Mouse (Mus musculus): ENCODE measurements around the gene Ntrk2.

- TF ChIP-seq POLR2A (IDR thresholded peaks at IDR 0.05; ENCODE audit: extremely low read depth, insufficient read depth, low read length) (no peak), CTCF (IDR thresholded peaks at IDR 0.05; ENCODE audit: extremely low read depth, insufficient read depth, low read length) (no peak)
These were observed 367.5 kb downstream of the Ntrk2 start for GRCm38 (mm10) chr13:59173840-59174239.
